Mouse (Mus musculus) thymus, adult 2 months (tissue): ENCODE data around the gene Ctsh. TPM values are rescaled to one million over a fixed set of nuclear protein-coding genes. Genes with fewer than 3 reads are reported as not detected.

Source experiments
- DNase-seq: peaks from one replicate; pipeline ENCODE4 v3.0.0; 2021
- H3K27ac ChIP-seq: fragments of 200-500 bp; 2 replicates; pipeline ENCODE4 v1.5.1; 2012; ENCODE audit warnings: low read length, control low read depth; ENCODE audit not compliant: control insufficient read depth, insufficient read depth
- H3K27me3 ChIP-seq: fragments of 200-500 bp; 2 replicates; pipeline ENCODE4 v1.6.1; 2012; ENCODE audit warnings: mild to moderate bottlenecking, low read length, moderate library complexity, mixed read lengths; ENCODE audit not compliant: control insufficient read depth, insufficient read depth
- H3K36me3 ChIP-seq: fragments of 200-500 bp; 2 replicates; pipeline ENCODE4 v1.6.1; 2012; ENCODE audit warnings: mild to moderate bottlenecking, low read length, moderate library complexity; ENCODE audit not compliant: control insufficient read depth, insufficient read depth
- H3K4me1 ChIP-seq: fragments of 200-500 bp; replicated peaks from 2 replicates; pipeline ENCODE4 v1.6.1; 2012; ENCODE audit warnings: low read length; ENCODE audit not compliant: control insufficient read depth, insufficient read depth
- H3K4me3 ChIP-seq: fragments of 200-500 bp; 2 replicates; pipeline ENCODE4 v1.5.1; 2012; ENCODE audit warnings: mild to moderate bottlenecking, low read length, control low read depth, moderate library complexity; ENCODE audit not compliant: control insufficient read depth, insufficient read depth
- CTCF ChIP-seq: fragments of 200-500 bp; IDR thresholded peaks from 2 replicates; pipeline ENCODE4 v1.5.1; 2012; ENCODE audit warnings: mild to moderate bottlenecking, control low read depth, low read length, moderate library complexity, borderline replicate concordance; ENCODE audit not compliant: control insufficient read depth, poor library complexity, insufficient read depth; ENCODE audit errors: extremely low read depth
- POLR2A ChIP-seq: fragments of 200-500 bp; IDR thresholded peaks from 2 replicates; pipeline ENCODE4 v1.6.1; 2012; ENCODE audit warnings: mild to moderate bottlenecking, low read length, control low read depth, moderate library complexity; ENCODE audit not compliant: control insufficient read depth, poor library complexity, insufficient read depth; ENCODE audit errors: extremely low read depth
- WGBS: fragments of 180-500 bp; shearing (Covaris S2); methylation state at CpG from one replicate; pipeline ENCODE4 v1.1.7; 2018; 5-methylcytosine and 5-hydroxymethylcytosine counted together
- polyA plus RNA-seq: library from polyadenylated mRNA; depleted of rRNA; stranded (reverse); fragments of >200 nt; gene quantifications from 2 replicates; pipeline ENCODE4 v1.2.3, GENCODE M21; 2012; rRNA removed

The Ctsh gene
- polyA plus RNA-seq, 1 experiment, result 38.9 TPM

GRCm38 (mm10) chr9:90114567-90115307, 60.8 kb downstream of the Ctsh start, which contains the start of gene Morf4l1:
Gene Morf4l1 (minus strand): TSS chr9:90114774.
- WGBS, result 2% methylated on average over 38 of the region's 40 CpGs
- TF ChIP-seq POLR2A (no peak), CTCF (no peak)
- H3K27me3 ChIP-seq, result no peaks in the 10 kb centered on the region
- H3K4me1 ChIP-seq, result peaks cover 9% of the 10 kb centered on the region
- peak within 1 kb of the TSS; percentile 93 for H3K4me3 ChIP-seq
- no peaks in the 10 kb centered on the region for H3K36me3 ChIP-seq
- peak; percentile 96 for DNase-seq
- H3K27ac ChIP-seq, result peak within 1 kb of the TSS; percentile 95

DNA sequence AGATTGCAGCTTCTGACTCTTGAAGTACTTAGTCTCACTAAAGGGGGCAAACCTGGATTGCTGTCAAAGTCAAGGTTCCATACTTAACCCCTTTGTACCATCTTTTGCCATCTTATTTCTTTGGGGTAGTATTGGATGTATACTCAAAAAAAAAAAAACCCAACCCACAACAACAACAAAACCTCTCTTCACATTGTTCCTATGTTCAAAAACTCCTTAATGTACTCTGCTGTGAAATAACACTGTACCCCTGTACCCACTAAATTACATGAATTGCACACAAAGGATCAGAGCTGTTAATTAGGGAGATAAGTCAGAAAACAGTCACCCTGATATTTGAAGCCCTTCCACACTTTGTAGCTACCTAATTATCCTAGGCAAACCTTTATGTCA, 61.4 kb downstream of the Ctsh start:
- H3K27ac ChIP-seq, result no peak overlapping the region
- H3K4me1 ChIP-seq, result peaks cover 7% of the 10 kb centered on the region
- H3K27me3 ChIP-seq, result no peaks in the 10 kb centered on the region
- no peak for TF ChIP-seq CTCF
- TF ChIP-seq POLR2A, result no peak
- H3K36me3 ChIP-seq, result no peaks in the 10 kb centered on the region
- H3K4me3 ChIP-seq, result no peak overlapping the region
- DNase-seq, result no peak

- no peak overlapping the region for H3K4me3 ChIP-seq
- no peak for DNase-seq
- H3K27ac ChIP-seq, result no peak overlapping the region
- no peaks in the 10 kb centered on the region for H3K27me3 ChIP-seq
- peaks cover 7% of the 10 kb centered on the region for H3K4me1 ChIP-seq
- TF ChIP-seq POLR2A, result no peak
- TF ChIP-seq CTCF, result no peak
- H3K36me3 ChIP-seq, result no peaks in the 10 kb centered on the region
Measured at GRCm38 (mm10) chr9:90117234-90117633, 63.3 kb downstream of the Ctsh start.

DNA sequence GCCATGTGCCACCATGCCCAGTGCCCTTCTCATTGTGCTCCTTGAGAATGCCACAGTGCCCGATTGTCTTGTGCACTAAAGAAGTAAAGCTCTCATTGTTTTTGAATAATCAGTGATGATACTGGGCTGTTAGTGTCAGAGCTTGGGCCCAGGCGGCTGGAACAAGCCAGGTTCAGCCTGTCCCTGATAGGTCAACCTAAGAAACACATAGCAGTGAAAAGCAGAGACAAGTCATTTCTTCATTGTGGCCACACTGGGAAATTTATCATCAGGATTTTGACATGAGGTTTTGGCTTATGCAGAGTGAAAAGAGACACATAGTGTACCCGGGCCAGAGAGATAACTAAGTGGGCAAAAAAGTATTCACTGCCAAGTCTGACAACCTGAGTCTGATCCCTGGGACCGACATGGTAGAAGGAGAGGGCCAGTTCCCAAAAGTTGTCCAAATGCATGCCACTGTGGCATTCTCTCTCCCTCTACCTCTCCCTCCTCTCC, 68.3 kb downstream of the Ctsh start:
- peaks cover 2% of the 10 kb centered on the region; the same call in 1 of the 2 replicates for H3K4me1 ChIP-seq
- no peaks in the 10 kb centered on the region for H3K27me3 ChIP-seq
- DNase-seq, result no peak
- no peak overlapping the region for H3K27ac ChIP-seq
- WGBS, result 91% methylated on average over 4 of the region's 4 CpGs
- TF ChIP-seq CTCF (no peak), POLR2A (no peak)
- H3K36me3 ChIP-seq, result no peaks in the 10 kb centered on the region
- H3K4me3 ChIP-seq, result no peak overlapping the region

DNA sequence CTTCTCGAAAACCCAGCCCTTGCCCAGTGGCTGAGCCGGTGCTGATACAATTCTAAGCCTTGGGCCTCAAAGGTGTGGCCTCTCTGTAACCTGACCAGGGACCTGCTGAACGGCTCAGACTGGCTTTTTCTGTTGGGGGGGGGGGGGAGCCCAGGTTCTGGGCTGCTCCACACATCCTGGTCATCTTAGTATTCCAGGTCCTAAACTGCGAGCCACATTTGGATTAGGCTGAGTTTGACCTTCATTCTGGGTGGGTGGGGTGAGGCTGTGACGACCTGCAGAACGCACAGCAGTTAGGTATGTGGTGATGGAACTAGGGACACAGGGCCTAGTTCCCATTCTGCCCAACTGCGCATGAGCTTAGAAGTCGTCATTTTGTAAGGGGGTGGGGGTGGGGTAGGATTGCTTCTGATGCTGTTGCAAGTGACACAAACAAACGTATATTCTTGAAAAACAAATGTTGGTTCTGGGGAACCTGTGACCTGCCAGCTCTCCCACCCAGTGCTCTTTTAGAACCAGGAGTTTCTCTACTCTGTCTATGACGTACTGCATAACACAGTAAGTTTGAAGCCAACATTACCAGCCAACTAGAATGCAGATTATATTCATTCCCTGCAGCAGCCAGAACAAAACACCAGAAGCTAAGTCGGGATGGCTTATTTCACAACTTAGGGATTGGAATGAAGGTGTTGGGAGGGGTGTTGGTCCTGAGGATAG, 70.4 kb downstream of the Ctsh start:
- H3K4me3 ChIP-seq, result no peak overlapping the region
- H3K36me3 ChIP-seq, result no peaks in the 10 kb centered on the region
- H3K4me1 ChIP-seq, result peaks cover 2% of the 10 kb centered on the region; the same call in 1 of the 2 replicates
- H3K27ac ChIP-seq, result no peak overlapping the region
- TF ChIP-seq CTCF, result no peak
- TF ChIP-seq POLR2A, result no peak
- 87% methylated on average over 11 of the region's 11 CpGs for WGBS
- no peak for DNase-seq
- H3K27me3 ChIP-seq, result no peaks in the 10 kb centered on the region

- no peak overlapping the region for H3K27ac ChIP-seq
- no peak for DNase-seq
- H3K4me3 ChIP-seq, result no peak overlapping the region
- 92% methylated on average over 8 of the region's 8 CpGs for WGBS
- peaks cover 2% of the 10 kb centered on the region; the same call in 1 of the 2 replicates for H3K4me1 ChIP-seq
- TF ChIP-seq POLR2A (no peak), CTCF (no peak)
- no peaks in the 10 kb centered on the region for H3K36me3 ChIP-seq
- no peaks in the 10 kb centered on the region for H3K27me3 ChIP-seq
Measured at GRCm38 (mm10) chr9:90124873-90125245, 70.9 kb downstream of the Ctsh start.

Other genes starting within 250 kb of the Ctsh start
- gene Rasgrf1, start 144.2 kb upstream of the Ctsh start, polyA plus RNA-seq, result 0.11 and 0.22 TPM in 2 replicates
- 93.0 and 104 TPM in 2 replicates for gene Morf4l1, start 60.6 kb downstream of the Ctsh start, polyA plus RNA-seq
- gene Adamts7, start 108.9 kb downstream of the Ctsh start, polyA plus RNA-seq, result 3.5 and 5.0 TPM in 2 replicates
- gene Tbc1d2b, start 216.7 kb downstream of the Ctsh start, polyA plus RNA-seq, result 54.5 and 59.1 TPM in 2 replicates